Mouse (Mus musculus): ENCODE measurements at regions not wholly inside any gene's neighbourhood (a gene's known extent, or its start where the extent isn't known, plus 50 kb on each side); places are given as distances from the start of the nearest gene placed in this dataset.

DNA sequence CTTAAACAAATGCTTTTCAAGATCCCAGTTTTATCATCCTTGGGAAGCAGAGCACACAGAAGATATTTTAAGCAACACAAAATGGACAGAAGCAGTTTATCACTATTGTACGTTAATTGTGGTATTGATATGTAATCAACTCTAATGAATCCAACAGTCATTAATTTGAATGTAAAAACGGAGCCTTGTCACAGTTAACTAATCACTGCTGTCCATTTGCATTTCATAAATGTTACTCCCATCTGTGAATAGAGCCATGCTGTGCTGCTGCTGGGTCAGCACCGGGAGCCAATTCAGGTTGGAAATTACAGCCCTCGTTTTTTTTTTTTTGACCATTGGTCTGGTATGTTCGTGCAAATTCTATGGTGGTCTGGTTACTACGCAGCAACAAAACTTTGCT, 85.0 kb upstream of the Fbxo33 start:
- no peak for DNase-seq

Data from cerebellum, postnatal 14 days (tissue).